Mouse (Mus musculus) stomach, postnatal 0 days (tissue): ENCODE measurements around the gene Ifna7.

Source experiments
- CTCF ChIP-seq: IDR thresholded peaks from 2 replicates; pipeline ENCODE4 v1.5.1; 2016; ENCODE audit warnings: antibody characterized with exemption, low read depth, mild to moderate bottlenecking, moderate library complexity
- EP300 ChIP-seq: optimal IDR thresholded peaks from 2 replicates; pipeline ENCODE3; 2016; ENCODE audit warnings: antibody characterized with exemption

DNA sequence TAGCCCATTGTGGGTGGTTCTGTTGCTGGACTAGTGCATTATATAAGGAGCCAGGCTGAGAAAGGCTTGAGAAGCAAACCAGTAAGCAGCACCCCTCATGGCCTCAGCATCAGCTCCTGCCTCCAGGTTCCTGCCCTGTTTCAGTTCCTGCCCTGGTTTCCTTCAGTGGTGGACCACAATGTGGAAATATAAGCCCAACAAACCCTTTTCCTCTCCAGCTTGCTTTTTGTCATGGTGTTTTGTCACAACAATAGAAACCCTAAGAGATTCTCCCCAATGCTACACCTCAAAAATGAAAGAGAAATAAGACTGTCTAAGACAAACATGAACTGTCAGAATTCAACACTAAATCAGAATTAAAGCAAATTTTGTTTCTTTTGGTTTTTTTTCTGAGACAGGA, 43.2 kb downstream of the Ifna7 start:
- TF ChIP-seq CTCF (no peak), EP300 (no peak)
